Mouse (Mus musculus) midbrain, embryonic 13.5 days (tissue): ENCODE results near the gene Olfr675. TPM values are rescaled to one million over a fixed set of nuclear protein-coding genes. Genes with fewer than 3 reads are reported as not detected.
"Not testable (repeated sequence)": the region's sequence is repeated elsewhere in the genome, so short reads cannot be mapped to it uniquely, and the experiment has no call there.

Experiments
- ATAC-seq: fragments of 200-750 bp; cut with Nextera tagmentation; 2 replicates; pipeline ENCODE4 v1.8.0; 2017; ENCODE audit warnings: mild to moderate bottlenecking, moderate TSS enrichment, moderate library complexity
- H3K27ac ChIP-seq: fragments of 300-500 bp; sonication (generic); 2 replicates; pipeline ENCODE4 v1.5.1; 2015; ENCODE audit warnings: inconsistent platforms, mild to moderate bottlenecking, moderate library complexity
- H3K27me3 ChIP-seq: fragments of 300-500 bp; sonication (generic); 2 replicates; pipeline ENCODE4 v1.6.1; 2015; ENCODE audit warnings: mild to moderate bottlenecking, inconsistent platforms
- H3K36me3 ChIP-seq: fragments of 300-500 bp; sonication (generic); 2 replicates; pipeline ENCODE4 v1.6.1; 2015; ENCODE audit warnings: mild to moderate bottlenecking, inconsistent platforms
- H3K4me1 ChIP-seq: fragments of 300-500 bp; sonication (generic); replicated peaks from 2 replicates; pipeline ENCODE4 v1.6.1; 2015; ENCODE audit warnings: inconsistent platforms
- H3K4me2 ChIP-seq: fragments of 300-500 bp; sonication (generic); replicated peaks from 2 replicates; pipeline ENCODE4 v1.6.1; 2015; ENCODE audit warnings: moderate library complexity, mild to moderate bottlenecking, inconsistent platforms
- H3K4me3 ChIP-seq: fragments of 300-500 bp; sonication (generic); replicated peaks from 2 replicates; pipeline ENCODE4 v1.5.1; 2015; ENCODE audit warnings: mild to moderate bottlenecking, inconsistent platforms
- H3K9ac ChIP-seq: fragments of 300-500 bp; sonication (generic); replicated peaks from 2 replicates; pipeline ENCODE4 v1.6.1; 2015; ENCODE audit warnings: mild to moderate bottlenecking, inconsistent platforms
- H3K9me3 ChIP-seq: fragments of 300-500 bp; sonication (generic); 2 replicates; pipeline ENCODE4 v1.6.1; 2016; ENCODE audit warnings: mild to moderate bottlenecking, inconsistent platforms
- WGBS: fragments of 180-500 bp; shearing (Covaris S2); methylation state at CpG from one replicate; pipeline ENCODE4 v1.1.7; 2015; 5-methylcytosine and 5-hydroxymethylcytosine counted together
- polyA plus RNA-seq: library from polyadenylated mRNA; unstranded; fragments of >200 nt; fragmentation: Nextera tagmentation; extraction: Ambion mirVana; gene quantifications from 2 replicates; pipeline ENCODE4 v1.2.1, GENCODE M21; 2015

Gene Olfr675
- polyA plus RNA-seq = not detected in 2 replicates

GRCm38 (mm10) chr7:105028360-105028759 lies at the start of gene Olfr675:
Gene Olfr675 (minus strand): TSS chr7:105028460.
- 68% methylated on average over 1 of the region's 1 CpGs for WGBS
- H3K9me3 ChIP-seq = no peaks in the 10 kb centered on the region

GRCm38 (mm10) chr7:105064175-105064574 lies 35.9 kb upstream of the Olfr675 start, which contains the start of gene Olfr678:
Gene Olfr678 (plus strand): TSS chr7:105064475.
- Histone ChIP-seq H3K27me3 (no peaks in the 10 kb centered on the region), H3K4me1 (no peaks in the 10 kb centered on the region), H3K9ac (no peak within 1 kb of the TSS), H3K27ac (no peak within 1 kb of the TSS), H3K36me3 (no peaks in the 10 kb centered on the region), H3K9me3 (no peaks in the 10 kb centered on the region), H3K4me3 (no peak within 1 kb of the TSS), H3K4me2 (no peak within 1 kb of the TSS)
- 89% methylated on average over 1 of the region's 1 CpGs for WGBS
- ATAC-seq = no peak

More at GRCm38 (mm10) chr7:105028360-105028759, at the start of gene Olfr675:
- no peak within 1 kb of the TSS for H3K27ac ChIP-seq
- ATAC-seq = no peak
- H3K9ac ChIP-seq = no peak within 1 kb of the TSS
- no peak within 1 kb of the TSS for H3K4me2 ChIP-seq
- H3K27me3 ChIP-seq = no peaks in the 10 kb centered on the region
- H3K36me3 ChIP-seq = no peaks in the 10 kb centered on the region
- H3K4me1 ChIP-seq = no peaks in the 10 kb centered on the region
- no peak within 1 kb of the TSS for H3K4me3 ChIP-seq

GRCm38 (mm10) chr7:105058951-105059350 lies 30.7 kb upstream of the Olfr675 start:
- ATAC-seq = no peak
- Histone ChIP-seq H3K4me2 (no peak overlapping the region), H3K9me3 (no peaks in the 10 kb centered on the region), H3K4me1 (no peaks in the 10 kb centered on the region), H3K27ac (no peak overlapping the region), H3K4me3 (no peak overlapping the region), H3K36me3 (no peaks in the 10 kb centered on the region), H3K9ac (no peak overlapping the region), H3K27me3 (no peaks in the 10 kb centered on the region)

GRCm38 (mm10) chr7:105033836-105034235 lies 5.6 kb upstream of the Olfr675 start:
- not testable (repeated sequence) for H3K4me3 ChIP-seq, H3K9me3 ChIP-seq, H3K4me1 ChIP-seq, ATAC-seq, H3K27me3 ChIP-seq, H3K27ac ChIP-seq, H3K9ac ChIP-seq, H3K36me3 ChIP-seq, H3K4me2 ChIP-seq
- WGBS = 60% methylated on average over 5 of the region's 5 CpGs

GRCm38 (mm10) chr7:105032398-105032797 lies 4.1 kb upstream of the Olfr675 start, which contains the start of gene Olfr676:
Gene Olfr676 (plus strand): TSS chr7:105032698.
- Histone ChIP-seq H3K4me1 (no peaks in the 10 kb centered on the region), H3K9me3 (no peaks in the 10 kb centered on the region), H3K36me3 (no peaks in the 10 kb centered on the region), H3K27me3 (no peaks in the 10 kb centered on the region), H3K27ac (no peak within 1 kb of the TSS), H3K9ac (no peak within 1 kb of the TSS), H3K4me2 (no peak within 1 kb of the TSS), H3K4me3 (no peak within 1 kb of the TSS)
- no peak for ATAC-seq

- no peak overlapping the region for H3K27ac ChIP-seq
- no peak overlapping the region for H3K4me3 ChIP-seq
- no peaks in the 10 kb centered on the region for H3K36me3 ChIP-seq
- no peak for ATAC-seq
- H3K9me3 ChIP-seq = no peaks in the 10 kb centered on the region
- 69% methylated on average over 1 of the region's 1 CpGs for WGBS
- no peak overlapping the region for H3K9ac ChIP-seq
- H3K27me3 ChIP-seq = no peaks in the 10 kb centered on the region
- H3K4me1 ChIP-seq = no peaks in the 10 kb centered on the region
- H3K4me2 ChIP-seq = no peak overlapping the region
Observed at GRCm38 (mm10) chr7:105022530-105022929, 5.7 kb downstream of the Olfr675 start.

- Histone ChIP-seq H3K27me3 (no peaks in the 10 kb centered on the region), H3K4me1 (no peaks in the 10 kb centered on the region), H3K4me2 (no peak within 1 kb of the TSS), H3K4me3 (no peak within 1 kb of the TSS), H3K36me3 (no peaks in the 10 kb centered on the region), H3K9ac (no peak within 1 kb of the TSS), H3K27ac (no peak within 1 kb of the TSS), H3K9me3 (no peaks in the 10 kb centered on the region)
- ATAC-seq = no peak
Observed at GRCm38 (mm10) chr7:105001929-105002328, 26.3 kb downstream of the Olfr675 start, which contains the start of gene Olfr672. Gene Olfr672 (minus strand): TSS chr7:105002029.

- Histone ChIP-seq H3K4me1 (no peaks in the 10 kb centered on the region), H3K9me3 (no peaks in the 10 kb centered on the region), H3K27ac (no peak within 1 kb of the TSS), H3K36me3 (no peaks in the 10 kb centered on the region), H3K4me3 (no peak within 1 kb of the TSS), H3K9ac (no peak within 1 kb of the TSS), H3K4me2 (no peak within 1 kb of the TSS), H3K27me3 (no peaks in the 10 kb centered on the region)
- 76% methylated on average over 1 of the region's 1 CpGs for WGBS
- ATAC-seq = no peak
Observed at GRCm38 (mm10) chr7:104979026-104979425, 49.2 kb downstream of the Olfr675 start, which contains the start of gene Olfr671. Gene Olfr671 (minus strand): TSS chr7:104979126.

GRCm38 (mm10) chr7:104972507-104972906 lies 55.8 kb downstream of the Olfr675 start:
- not testable (repeated sequence) for H3K9ac ChIP-seq, H3K36me3 ChIP-seq, H3K27ac ChIP-seq, H3K9me3 ChIP-seq, H3K4me3 ChIP-seq, H3K4me2 ChIP-seq, H3K4me1 ChIP-seq, H3K27me3 ChIP-seq, ATAC-seq
- WGBS = 78% methylated on average over 2 of the region's 2 CpGs

Other genes with a start within 250 kb of the Olfr675 start
- gene Usp17lb, start 185.9 kb downstream of the Olfr675 start, polyA plus RNA-seq = not detected in 2 replicates
- gene Usp17la, start 171.5 kb downstream of the Olfr675 start, polyA plus RNA-seq = not detected in 2 replicates
- gene Olfr665, start 150.4 kb downstream of the Olfr675 start, polyA plus RNA-seq = not detected in 2 replicates
- not detected in 2 replicates for gene Olfr666, start 132.5 kb downstream of the Olfr675 start, polyA plus RNA-seq
- gene Olfr667, start 107.0 kb downstream of the Olfr675 start, polyA plus RNA-seq = not detected in 2 replicates
- not detected in 2 replicates for gene Olfr668, start 100.4 kb downstream of the Olfr675 start, polyA plus RNA-seq
- not detected in 2 replicates for gene Olfr669, start 94.2 kb downstream of the Olfr675 start, polyA plus RNA-seq
- not detected in 2 replicates for gene Olfr670, start 65.8 kb downstream of the Olfr675 start, polyA plus RNA-seq
- not detected in 2 replicates for gene Olfr671, start 49.3 kb downstream of the Olfr675 start, polyA plus RNA-seq
- gene Olfr672, start 26.4 kb downstream of the Olfr675 start, polyA plus RNA-seq = not detected in 2 replicates
- not detected in 2 replicates for gene Olfr676, start 4.2 kb upstream of the Olfr675 start, polyA plus RNA-seq
- not detected in 2 replicates for gene Olfr677, start 22.9 kb upstream of the Olfr675 start, polyA plus RNA-seq
- gene Olfr678, start 36.0 kb upstream of the Olfr675 start, polyA plus RNA-seq = not detected in 2 replicates
- not detected in 2 replicates for gene Olfr679, start 52.7 kb upstream of the Olfr675 start, polyA plus RNA-seq
- not detected in 2 replicates for gene Olfr680-ps1, start 64.4 kb upstream of the Olfr675 start, polyA plus RNA-seq
- gene Olfr681, start 88.4 kb upstream of the Olfr675 start, polyA plus RNA-seq = not detected in 2 replicates
- not detected in 2 replicates for gene Olfr683, start 118.6 kb upstream of the Olfr675 start, polyA plus RNA-seq
- gene Olfr684, start 135.2 kb upstream of the Olfr675 start, polyA plus RNA-seq = not detected in 2 replicates
- not detected in 2 replicates for gene Olfr685, start 157.6 kb upstream of the Olfr675 start, polyA plus RNA-seq
- not detected in 2 replicates for gene Olfr686, start 179.0 kb upstream of the Olfr675 start, polyA plus RNA-seq